Mouse (Mus musculus) embryonic fibroblast, embryonic 13.5 days (primary cell): Measurements from ENCODE around the gene Sstr1. TPM values are rescaled to one million over a fixed set of nuclear protein-coding genes. Genes with fewer than 3 reads are reported as not detected.

Experiments
- H3K27ac ChIP-seq: 2 replicates; pipeline ENCODE4 v1.5.1; 2012; ENCODE audit warnings: low read length, control low read depth, inconsistent platforms; ENCODE audit not compliant: insufficient read depth
- H3K4me1 ChIP-seq: 2 replicates; pipeline ENCODE4 v1.6.1; 2011; ENCODE audit warnings: low read length; ENCODE audit not compliant: control insufficient read depth, insufficient read depth
- H3K4me3 ChIP-seq: 2 replicates; pipeline ENCODE4 v1.5.1; 2011; ENCODE audit warnings: mild to moderate bottlenecking, control low read depth, low read length; ENCODE audit not compliant: insufficient read depth
- CTCF ChIP-seq: IDR thresholded peaks from 2 replicates; pipeline ENCODE4 v1.5.1; 2011; ENCODE audit warnings: mild to moderate bottlenecking, control low read depth, low read length, moderate library complexity, borderline replicate concordance; ENCODE audit not compliant: insufficient read depth
- POLR2A ChIP-seq: IDR thresholded peaks from 2 replicates; pipeline ENCODE4 v1.6.1; 2011; ENCODE audit warnings: low read depth, mild to moderate bottlenecking, control low read depth, low read length, moderate library complexity
- polyA plus RNA-seq: library from polyadenylated mRNA; stranded (reverse); fragments of >200 nt; gene quantifications from 2 replicates; pipeline ENCODE4 v1.2.4, GENCODE M21; 2011; ENCODE audit warnings: low read depth; ENCODE audit not compliant: missing spikeins, insufficient read length

Gene Sstr1
- polyA plus RNA-seq, 1 experiment: 0.42 TPM

DNA sequence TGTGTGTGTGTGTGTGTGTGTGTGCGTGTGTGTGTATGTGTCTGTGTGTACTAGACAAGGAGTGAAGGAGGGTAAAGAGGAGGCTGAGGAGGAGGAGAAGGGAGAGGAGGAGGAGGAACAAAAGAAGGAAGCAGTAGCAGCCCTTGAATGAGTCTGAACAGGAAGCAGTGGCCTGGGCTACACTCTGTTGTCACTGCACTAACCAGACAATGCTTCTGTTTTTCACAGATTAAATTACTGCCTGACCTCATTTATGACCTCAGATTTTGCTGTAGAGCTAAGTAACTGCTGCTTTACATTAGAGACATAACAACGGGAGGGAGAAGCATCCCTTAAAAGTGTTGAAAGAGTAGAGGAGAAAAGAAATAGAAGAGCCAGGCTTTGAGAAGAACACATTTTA is 4.6 kb downstream of the Sstr1 start:
- Histone ChIP-seq H3K4me3 (no peak overlapping the region), H3K27ac (no peak overlapping the region), H3K4me1 (no peaks in the 10 kb centered on the region)
- TF ChIP-seq CTCF (no peak), POLR2A (no peak)

DNA sequence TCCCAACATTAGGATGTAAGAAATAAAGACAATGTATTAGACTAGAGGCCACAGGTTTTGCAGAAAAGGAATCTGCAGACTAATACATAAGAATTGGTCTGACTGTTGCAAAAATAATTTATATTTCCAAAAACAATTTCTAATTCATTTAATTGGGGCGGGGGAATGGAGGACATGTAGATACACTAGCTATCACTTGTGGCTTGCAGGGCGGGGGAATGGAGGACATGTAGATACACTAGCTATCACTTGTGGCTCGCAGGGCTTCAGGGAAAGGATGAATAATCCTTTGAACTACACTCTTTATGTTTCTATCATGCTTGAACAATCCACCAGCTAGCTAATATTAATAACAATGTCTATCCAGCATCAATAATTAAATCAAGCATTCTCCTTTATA is 7.5 kb downstream of the Sstr1 start:
- H3K4me1 ChIP-seq: no peaks in the 10 kb centered on the region
- H3K27ac ChIP-seq: no peak overlapping the region
- TF ChIP-seq CTCF: no peak
- no peak for TF ChIP-seq POLR2A
- no peak overlapping the region for H3K4me3 ChIP-seq

DNA sequence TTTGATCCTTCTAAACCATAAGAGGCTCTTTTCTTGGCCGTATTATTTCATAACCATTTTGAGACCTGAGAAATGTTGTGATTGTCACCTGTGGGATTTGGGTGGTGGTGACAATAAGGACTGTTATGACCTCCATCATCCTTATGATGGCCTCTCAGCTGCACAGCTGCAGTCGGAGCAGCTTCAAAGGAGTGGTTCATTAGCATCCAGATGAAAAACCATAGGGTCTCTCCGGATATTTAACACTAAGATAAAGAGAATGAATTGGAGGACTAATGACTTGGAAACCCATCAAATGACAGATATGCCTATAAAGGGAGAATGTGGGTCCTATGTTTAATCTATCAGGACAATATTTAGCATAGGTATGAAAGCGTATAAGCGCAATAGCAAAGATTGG is 14.1 kb downstream of the Sstr1 start:
- H3K27ac ChIP-seq: no peak overlapping the region
- TF ChIP-seq POLR2A (no peak), CTCF (no peak)
- no peak overlapping the region for H3K4me3 ChIP-seq
- H3K4me1 ChIP-seq: no peaks in the 10 kb centered on the region

DNA sequence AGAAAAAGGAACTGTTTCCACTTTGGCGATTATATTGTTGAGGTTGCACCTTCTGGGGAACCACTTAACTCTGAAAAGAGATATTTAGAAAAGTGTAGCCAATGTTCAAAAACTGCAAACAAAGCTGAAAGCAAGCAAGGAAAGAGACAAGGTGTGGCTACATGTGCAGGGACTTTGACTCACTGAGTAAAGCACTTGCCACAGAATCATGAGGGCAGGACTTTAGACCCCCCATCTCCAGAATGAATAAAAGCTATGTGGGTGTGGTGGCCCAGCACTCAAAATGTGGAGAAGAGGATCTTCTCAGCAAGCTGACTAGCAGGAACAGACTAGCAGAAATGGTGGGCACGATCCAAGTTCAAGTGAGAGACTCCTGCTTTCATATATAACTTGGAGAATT is 20.9 kb downstream of the Sstr1 start:
- Histone ChIP-seq H3K4me3 (no peak overlapping the region), H3K27ac (no peak overlapping the region), H3K4me1 (no peaks in the 10 kb centered on the region)
- TF ChIP-seq POLR2A (no peak), CTCF (no peak)

DNA sequence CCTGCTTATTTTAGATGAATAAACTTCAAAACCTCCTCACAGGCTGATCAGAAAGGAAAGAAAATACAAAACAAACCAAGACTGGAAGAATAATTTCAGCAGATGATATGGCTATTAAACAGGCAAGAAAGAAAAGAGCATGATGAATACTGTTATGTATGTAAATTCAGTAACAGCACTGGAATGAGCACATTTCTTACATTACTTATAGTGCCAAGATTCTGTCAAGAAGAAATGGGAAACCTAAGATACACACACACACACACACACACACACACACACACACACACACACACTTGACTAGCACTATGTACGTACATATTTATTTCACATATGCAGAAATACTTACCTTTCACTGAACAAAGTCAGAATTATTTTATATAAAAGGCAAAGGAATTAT is 40.3 kb downstream of the Sstr1 start:
- Histone ChIP-seq H3K4me1 (no peaks in the 10 kb centered on the region), H3K27ac (no peak overlapping the region), H3K4me3 (no peak overlapping the region)
- TF ChIP-seq POLR2A (no peak), CTCF (no peak)

Other genes with a start within 250 kb of the Sstr1 start
- gene Clec14a, start 57.5 kb downstream of the Sstr1 start, polyA plus RNA-seq: 2.8 and 4.9 TPM in 2 replicates